Mouse (Mus musculus): ENCODE measurements around the gene Wls.
A peak's percentile ranks its signal among the peaks of the same experiment; 100 is the strongest.

The Wls gene

DNA sequence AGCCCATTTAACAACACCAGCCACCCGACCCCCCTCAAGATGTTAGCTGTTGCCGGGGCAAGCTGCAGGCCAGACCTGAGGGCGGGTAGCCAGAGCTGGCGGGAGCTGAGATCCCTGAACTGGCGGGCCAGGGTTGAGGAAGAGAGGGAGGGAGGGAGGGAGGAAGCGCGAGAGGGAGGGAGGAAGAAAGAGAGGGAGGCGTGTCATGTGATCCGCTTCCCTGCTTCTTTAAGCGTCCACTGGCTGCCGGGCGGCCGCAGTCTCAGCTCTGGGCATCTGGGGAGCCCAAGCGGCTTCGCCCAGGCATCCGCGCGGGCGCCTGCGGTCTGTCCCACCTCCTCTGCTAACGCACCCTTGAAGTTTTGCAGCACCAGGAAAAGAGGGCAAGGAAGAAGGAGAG, at the start of gene Wls:
TSS of gene Wls (plus strand) at position 192 of the 400 bp plus-strand sequence.
- DNase-seq (ENCODE audit: low spot score): peak; percentile 72

DNA sequence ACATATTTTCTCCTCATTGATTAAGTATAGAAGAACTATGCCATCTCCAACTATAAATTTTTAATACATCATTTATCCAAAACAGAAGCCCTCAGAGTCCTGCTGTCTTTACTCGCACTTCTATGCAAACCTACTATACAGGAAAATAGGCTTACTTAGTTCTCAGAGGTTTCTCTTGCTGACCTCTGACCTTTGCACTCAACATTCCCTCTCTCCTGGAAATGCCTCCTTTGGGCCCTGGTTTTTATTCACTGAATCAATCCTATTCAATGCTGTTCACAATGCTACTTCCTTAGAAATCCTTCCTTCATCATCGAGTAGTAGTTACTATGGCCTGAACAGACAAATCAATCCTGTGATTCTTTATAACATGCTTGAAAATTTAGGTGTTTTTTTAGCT, 49.7 kb upstream of the Wls start:
- DNase-seq (ENCODE audit: low spot score): no peak

GRCm38 (mm10) chr3:159831535-159831934, 7.9 kb upstream of the Wls start:
- no peak for DNase-seq (ENCODE audit: low spot score)

DNA sequence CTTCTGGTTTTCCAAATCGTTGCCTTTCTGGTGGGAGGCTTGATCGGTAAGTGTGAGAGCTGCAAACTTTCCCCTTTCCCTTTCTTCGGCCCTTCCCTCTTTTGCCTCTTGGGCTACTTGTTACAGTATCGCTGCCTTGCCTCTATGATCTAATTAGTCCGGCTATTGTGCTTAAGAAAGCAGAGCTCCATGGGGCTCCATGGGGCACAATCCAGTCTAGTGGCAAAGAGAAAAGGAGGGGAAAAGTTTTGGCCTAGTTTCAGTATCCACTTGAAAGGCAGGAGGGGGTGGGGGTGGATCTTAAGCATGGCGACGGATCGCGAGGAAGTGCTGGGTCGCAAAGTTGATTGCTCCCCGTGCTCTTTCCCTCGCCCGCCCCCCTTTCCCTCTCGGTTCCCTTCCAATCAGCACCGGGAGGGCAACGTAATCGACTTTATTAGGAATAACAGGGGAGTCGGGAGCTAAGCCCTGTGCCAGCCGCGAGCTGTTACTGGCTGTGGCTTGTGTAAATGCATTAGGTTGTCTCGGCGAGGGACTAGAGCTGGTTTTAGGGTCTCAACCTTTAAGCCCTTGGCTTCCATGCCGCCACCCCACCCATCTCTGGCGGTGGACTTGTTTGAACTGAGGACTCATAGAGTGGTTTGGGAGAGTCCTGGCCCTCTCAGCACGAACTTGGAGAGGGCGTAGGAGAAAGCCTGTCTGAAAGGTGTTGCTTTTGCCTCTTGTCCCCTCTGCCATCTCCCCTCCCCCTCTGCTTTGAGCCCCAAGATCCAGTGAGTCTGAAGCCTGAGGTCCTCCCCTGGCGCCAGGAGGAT, 737 bp downstream of the Wls start:
- DNase-seq (ENCODE audit: low spot score): peak; percentile 82

DNA sequence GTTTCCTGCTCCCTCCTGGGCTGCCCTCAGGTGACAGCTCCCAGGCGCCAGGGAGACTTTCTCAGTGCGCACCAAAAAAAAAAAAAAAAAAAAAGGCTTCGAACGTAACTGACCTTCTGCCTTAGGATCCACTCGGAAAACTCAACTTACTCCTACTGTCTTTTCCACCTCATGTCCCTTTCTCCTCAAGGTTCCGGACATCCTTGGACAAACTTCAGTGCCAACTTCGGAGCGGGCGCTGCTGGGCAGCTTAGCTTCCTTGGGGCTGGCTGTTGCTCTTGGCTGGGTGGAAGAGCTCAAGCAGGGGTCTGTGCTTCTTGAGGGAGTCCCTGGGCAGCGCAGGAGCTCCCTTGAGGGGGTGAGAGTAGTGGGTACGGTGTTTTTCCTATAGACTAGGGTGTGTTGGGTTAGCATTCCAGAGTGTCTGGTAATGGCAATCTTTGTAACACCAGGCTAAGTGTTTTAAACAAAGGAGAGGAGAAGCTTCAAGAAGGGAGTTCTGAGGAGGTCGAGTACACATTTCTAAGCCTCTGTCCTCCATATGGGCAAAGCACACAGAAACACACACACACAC, 1.4 kb downstream of the Wls start:
- DNase-seq (ENCODE audit: low spot score): peak; percentile 29

- peak; percentile 7 for DNase-seq (ENCODE audit: low spot score)
These were observed 2.0 kb downstream of the Wls start for GRCm38 (mm10) chr3:159841458-159841857.

GRCm38 (mm10) chr3:159843135-159843534, 3.7 kb downstream of the Wls start:
- no peak for DNase-seq (ENCODE audit: low spot score)

DNA sequence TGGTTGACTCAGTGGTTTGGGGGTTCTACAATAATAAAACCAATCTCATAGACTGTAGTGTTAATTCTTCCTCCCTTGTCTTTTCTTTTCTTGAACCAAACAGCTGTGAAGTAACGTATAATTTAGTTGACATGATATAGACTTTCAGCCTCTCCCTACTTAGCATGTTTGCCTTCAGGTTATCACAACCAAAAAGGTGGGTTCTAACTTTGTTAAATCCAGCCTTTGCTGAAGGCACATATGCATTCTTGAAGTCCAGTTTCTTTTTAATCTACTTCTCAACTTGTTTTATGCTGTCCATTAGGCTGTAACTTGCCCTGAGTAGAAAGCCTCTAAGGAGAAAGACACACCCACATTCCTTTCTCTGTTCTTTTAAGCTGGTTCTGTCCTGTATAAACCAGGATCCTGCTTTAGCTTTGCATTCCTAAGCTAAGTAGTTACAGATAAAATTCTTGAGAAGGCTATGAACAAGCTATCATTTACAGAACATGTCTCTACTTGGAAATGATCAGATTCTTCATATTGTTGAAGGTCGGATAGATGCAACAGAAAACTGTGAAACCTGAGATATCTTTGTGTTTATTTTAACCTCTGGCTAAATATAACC, 8.0 kb downstream of the Wls start:
- peak; percentile 42 for DNase-seq (ENCODE audit: low spot score)

GRCm38 (mm10) chr3:159848156-159848555, 8.7 kb downstream of the Wls start:
- DNase-seq (ENCODE audit: low spot score): peak; percentile 14

DNA sequence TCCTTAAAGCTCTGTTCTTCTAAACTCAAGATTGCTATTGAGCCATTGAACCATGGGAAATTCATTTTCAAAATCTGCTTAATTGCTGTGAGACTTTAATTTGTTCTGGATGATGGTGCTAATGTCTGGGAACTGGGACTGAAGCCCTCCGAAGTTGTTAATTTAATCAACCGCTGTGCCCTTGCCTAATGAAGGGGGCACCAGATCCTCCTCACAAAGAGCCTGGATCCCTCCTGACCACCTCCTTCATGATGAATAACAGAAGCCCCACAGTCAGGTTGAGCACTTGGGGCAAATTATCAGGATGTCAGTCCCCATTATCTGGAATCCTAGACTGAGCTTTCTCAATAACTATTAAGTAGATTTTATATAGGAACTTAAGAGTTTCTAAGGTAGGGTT, 12.0 kb downstream of the Wls start:
- DNase-seq (ENCODE audit: low spot score): no peak

DNA sequence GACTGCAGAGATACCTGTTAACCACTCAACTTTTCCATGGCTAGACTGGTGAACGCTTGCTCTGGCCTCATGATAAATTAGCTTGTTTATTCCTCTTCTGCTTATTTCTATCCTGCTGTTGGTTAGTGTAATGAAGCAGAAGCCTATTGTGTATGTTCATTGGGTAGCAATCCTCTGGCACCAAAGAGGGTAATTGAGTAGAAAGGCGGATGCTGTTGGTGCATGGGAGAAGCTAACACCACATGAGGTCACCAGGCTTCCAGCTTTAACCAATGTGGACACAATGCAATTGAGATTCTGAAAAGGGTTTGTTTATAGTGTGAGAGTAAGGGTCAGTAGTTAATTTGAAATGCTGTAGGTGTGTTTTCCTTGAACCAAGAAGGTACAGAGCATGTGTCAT, 12.5 kb downstream of the Wls start:
- DNase-seq (ENCODE audit: low spot score): no peak

GRCm38 (mm10) chr3:159857112-159857511, 17.6 kb downstream of the Wls start:
- DNase-seq (ENCODE audit: low spot score): no peak

DNA sequence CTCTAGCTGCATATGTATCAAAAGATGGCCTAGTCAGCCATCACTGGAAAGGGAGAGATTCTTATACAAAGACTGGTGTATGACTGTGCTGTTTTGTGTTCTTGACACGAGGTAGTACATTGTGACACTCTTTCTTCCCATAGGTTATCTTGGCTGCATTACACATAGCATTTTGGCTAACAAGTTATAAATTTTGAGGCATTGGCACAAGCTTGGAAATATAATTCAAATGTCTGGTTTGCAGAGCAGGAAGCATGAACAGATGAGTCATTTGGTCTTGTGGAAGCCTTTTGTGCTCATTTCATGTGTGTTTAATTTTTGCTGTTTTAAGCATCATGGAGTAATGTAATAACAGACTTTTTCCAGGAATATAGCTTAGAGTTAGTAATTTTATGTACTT, 26.2 kb downstream of the Wls start:
- no peak for DNase-seq (ENCODE audit: low spot score)

DNA sequence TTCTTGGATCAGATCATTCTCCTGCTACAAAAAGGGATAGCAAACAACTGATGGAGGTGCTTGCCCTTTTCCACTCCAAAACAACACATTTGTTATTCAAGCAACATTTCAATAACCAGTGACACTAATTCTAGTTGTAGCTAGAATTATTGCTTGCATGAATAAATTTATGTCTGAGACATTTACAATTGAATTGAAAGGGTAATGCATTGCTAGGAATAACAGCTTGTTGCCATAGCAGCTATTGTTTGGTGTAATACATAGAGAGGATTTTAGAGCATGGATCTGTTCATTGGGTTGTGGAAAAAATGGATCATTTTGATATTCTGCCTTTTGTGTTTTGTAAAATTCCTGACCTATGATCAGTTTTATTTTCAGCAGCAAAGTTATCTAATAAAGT, 39.5 kb downstream of the Wls start:
- no peak for DNase-seq (ENCODE audit: low spot score)

- DNase-seq (ENCODE audit: low spot score): no peak
These were observed 43.9 kb downstream of the Wls start for GRCm38 (mm10) chr3:159883325-159883724.

GRCm38 (mm10) chr3:159884802-159885201, 45.3 kb downstream of the Wls start:
- no peak for DNase-seq (ENCODE audit: low spot score)

DNA sequence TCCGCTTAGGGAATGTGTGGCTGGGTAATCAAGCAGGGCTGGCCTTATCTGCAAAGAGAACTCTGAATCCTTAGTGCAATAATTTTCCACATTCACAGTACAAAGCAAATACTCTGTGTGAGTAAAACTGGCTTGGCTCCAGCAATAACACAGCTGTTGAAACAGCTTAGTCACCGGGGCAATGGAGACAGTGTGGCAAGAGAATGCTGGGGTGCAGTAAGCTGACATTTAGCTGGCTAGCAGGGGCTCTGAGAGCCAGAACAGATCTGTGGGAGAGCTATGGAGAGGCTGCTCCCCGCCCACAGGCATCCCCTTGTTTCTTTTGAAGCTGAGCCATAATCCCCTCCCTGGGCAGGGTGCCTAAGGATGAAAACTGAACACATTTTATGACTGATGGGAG, 45.8 kb downstream of the Wls start:
- peak; percentile 85 for DNase-seq (ENCODE audit: low spot score)

GRCm38 (mm10) chr3:159885781-159886400, 46.4 kb downstream of the Wls start:
- no peak for DNase-seq (ENCODE audit: low spot score)

DNA sequence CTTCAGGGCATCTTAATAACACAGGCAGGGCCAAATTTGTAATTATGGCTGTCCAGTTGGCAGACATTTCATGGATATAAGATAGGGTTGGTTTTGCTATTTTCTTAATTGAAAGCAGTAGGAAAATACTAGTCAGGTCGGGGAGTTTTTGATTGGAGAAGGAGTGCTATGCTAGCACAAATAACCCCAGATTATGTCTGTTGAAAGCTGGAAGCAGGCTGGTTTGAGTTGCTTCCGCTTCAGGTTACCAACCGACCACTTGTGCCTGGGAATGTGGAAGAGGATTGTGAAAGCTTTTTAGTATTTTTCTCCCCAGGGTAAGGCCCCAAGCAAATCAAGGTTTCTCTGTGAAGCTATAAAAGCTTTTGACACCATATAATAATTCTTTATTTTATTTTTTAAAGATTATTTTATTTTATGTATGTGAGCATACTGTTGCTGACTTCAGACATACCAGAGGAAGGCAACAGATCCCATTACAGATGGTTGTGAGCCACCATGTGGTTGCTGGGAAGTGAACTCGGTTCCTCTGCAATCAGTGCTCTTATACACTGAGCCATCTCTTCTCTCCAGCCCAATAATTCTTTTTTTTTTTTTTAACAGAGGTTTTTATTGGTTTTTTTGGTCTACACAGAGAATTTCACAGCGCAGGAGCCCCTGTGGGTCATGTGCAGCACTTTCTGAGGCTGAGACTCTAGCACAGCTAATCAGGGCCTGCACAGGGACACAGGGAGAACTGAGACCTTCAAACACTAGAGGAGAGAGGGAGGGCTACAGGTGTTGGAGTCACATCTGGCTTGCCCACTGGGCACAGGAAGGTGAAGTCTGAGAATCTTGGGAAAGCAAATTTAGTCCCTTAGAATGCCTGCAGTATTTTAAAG, 50.9 kb downstream of the Wls start:
- no peak for DNase-seq (ENCODE audit: low spot score)

DNA sequence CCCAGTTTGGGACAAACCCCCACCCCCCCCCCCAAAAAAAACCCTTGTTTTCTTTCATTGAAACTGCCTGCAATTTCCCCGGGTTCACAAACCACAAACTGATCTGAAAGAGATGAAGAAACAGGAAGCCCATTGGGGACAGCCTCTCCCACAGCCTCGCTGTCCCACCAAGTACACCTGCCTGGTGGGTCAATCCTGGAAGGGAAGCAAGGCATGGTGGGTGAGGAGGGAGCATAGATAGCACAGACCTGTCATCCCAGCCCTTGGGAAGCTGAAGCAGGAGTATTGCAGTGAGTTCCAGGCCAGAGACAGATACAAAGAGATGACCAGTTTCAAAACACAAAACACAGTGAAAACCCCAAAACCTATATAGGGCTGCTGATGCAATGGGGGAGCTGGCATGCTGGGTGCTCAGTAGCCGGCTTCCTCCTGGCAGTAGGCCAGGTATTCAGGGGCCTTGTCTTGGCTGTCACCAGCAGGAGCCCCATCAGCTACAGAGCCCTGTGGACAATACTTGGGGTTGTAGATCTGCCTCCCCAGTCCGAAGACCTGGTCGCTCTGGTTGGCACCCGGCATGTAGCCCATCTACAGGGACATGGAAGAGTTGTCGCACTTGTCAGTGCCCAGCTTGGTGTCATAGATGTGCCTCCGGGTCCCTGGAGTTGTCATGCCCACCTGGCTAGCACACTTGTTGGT, 51.7 kb downstream of the Wls start:
- DNase-seq (ENCODE audit: low spot score): no peak

- no peak for DNase-seq (ENCODE audit: low spot score)
These were observed 67.9 kb downstream of the Wls start for GRCm38 (mm10) chr3:159907329-159907728.
